Mouse (Mus musculus) layer of hippocampus, postnatal 10 days (tissue): ENCODE results near the gene Gm20905. TPM values are rescaled to one million over a fixed set of nuclear protein-coding genes. Genes with fewer than 3 reads are reported as not detected.
"Not testable (repeated sequence)": the region's sequence is repeated elsewhere in the genome, so short reads cannot be mapped to it uniquely, and the experiment has no call there.

Source experiments
- DNase-seq, 2 experiments: peaks; one replicate each; pipeline ENCODE4 v3.0.0; 2021; ENCODE audit warnings: low spot score in 2 of 2
- long read RNA-seq: library from polyadenylated mRNA; stranded (forward); transcript quantifications from one replicate; pipeline ENCODE4 v2.0.0, GENCODE M21; 2023
- total RNA-seq, 2 experiments: library from RNA; stranded (reverse); gene quantifications; 2 replicates each; pipeline ENCODE4 v1.2.3; 2021

Gm20905 gene
- total RNA-seq, result not detected
- long read RNA-seq, result 0 reads

- not testable (repeated sequence) for DNase-seq
These were observed at the start of gene Gm20905 for GRCm38 (mm10) chrY:37259503-37259902. Gene Gm20905 (minus strand): TSS chrY:37259603.
